Mouse (Mus musculus): ENCODE data around the gene CK137956. TPM values are rescaled to one million over a fixed set of nuclear protein-coding genes. Genes with fewer than 3 reads are reported as not detected.

The CK137956 gene
- total and polyA plus RNA-seq, 2 experiments from 2014 or later, result not detected

DNA sequence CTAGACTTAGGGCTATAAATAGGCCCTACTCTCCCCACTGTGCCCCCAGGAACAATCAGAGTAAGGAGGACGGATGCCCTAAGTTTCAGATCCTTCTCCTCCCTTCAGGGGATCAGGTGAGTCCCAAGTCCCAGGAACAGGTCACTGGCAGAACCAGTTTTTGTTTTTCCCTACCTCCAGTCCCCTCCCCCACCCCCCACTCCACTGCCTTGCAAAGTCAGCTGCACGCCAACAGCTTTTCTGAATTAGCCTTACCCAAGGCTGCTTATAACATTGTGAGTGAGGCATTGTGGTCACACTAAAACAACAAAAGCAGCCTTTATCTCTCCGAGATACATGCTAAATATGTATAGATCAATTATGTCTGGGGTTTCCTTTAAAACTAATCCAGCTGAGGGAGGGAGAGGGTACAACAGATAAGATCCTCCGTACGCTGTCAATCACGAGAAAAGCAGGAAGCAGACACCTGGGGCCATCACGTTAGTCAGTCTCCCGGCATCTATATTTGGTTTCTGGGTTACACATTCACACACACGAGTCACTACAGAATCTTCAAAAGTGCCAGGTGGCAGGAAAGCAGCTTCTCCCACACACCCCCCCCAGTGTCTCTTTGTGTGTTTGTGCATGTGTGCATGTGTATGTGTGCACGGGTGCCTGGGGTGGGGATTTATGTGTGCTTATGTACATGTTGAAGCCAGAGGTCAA is 17.6 kb downstream of the CK137956 start:
- DNase-seq (ENCODE audit: low spot score), result no peak
- H3K27ac ChIP-seq (ENCODE audit: low read depth), result no peak overlapping the region
- H3K4me3 ChIP-seq (ENCODE audit: low read depth, low read length), result no peak overlapping the region
- H3K9me3 ChIP-seq (replicated peaks; ENCODE audit: control insufficient read depth, low read length), result no peaks in the 10 kb centered on the region
- H3K27me3 ChIP-seq (ENCODE audit: control insufficient read depth, insufficient read depth, low read length), result no peaks in the 10 kb centered on the region
- no peaks in the 10 kb centered on the region for H3K4me1 ChIP-seq (ENCODE audit: control insufficient read depth, insufficient read depth)
- no peaks in the 10 kb centered on the region for H3K36me3 ChIP-seq (replicated peaks; ENCODE audit: control insufficient read depth, insufficient read depth, low read length)
- WGBS, result 40% methylated on average over 10 of the region's 10 CpGs
- no peak overlapping the region for H3K9ac ChIP-seq (replicated peaks; ENCODE audit: low read depth, low read length)
- TF ChIP-seq CTCF (IDR thresholded peaks at IDR 0.05; ENCODE audit: low read depth) (no peak), EP300 (IDR thresholded peaks at IDR 0.05; ENCODE audit: low read depth) (no peak)
- no peak overlapping the region for H3K4me2 ChIP-seq (ENCODE audit: low read depth, low read length)
- ATAC-seq (ENCODE audit: insufficient read depth, low read depth), result no peak

- H3K27ac ChIP-seq (ENCODE audit: low read depth), result no peak overlapping the region
- DNase-seq (ENCODE audit: low spot score) (no peak), ATAC-seq (ENCODE audit: insufficient read depth, low read depth) (no peak)
- no peak overlapping the region for H3K4me3 ChIP-seq (ENCODE audit: low read depth, low read length)
- no peaks in the 10 kb centered on the region for H3K4me1 ChIP-seq (ENCODE audit: control insufficient read depth, insufficient read depth)
- no peak for TF ChIP-seq CTCF (IDR thresholded peaks at IDR 0.05; ENCODE audit: low read depth)
- TF ChIP-seq EP300 (IDR thresholded peaks at IDR 0.05; ENCODE audit: low read depth), result no peak
- WGBS, result 43% methylated on average over 2 of the region's 2 CpGs
- no peaks in the 10 kb centered on the region for H3K36me3 ChIP-seq (replicated peaks; ENCODE audit: control insufficient read depth, insufficient read depth, low read length)
- H3K4me2 ChIP-seq (ENCODE audit: low read depth, low read length), result no peak overlapping the region
- no peak overlapping the region for H3K9ac ChIP-seq (replicated peaks; ENCODE audit: low read depth, low read length)
- no peaks in the 10 kb centered on the region for H3K9me3 ChIP-seq (replicated peaks; ENCODE audit: control insufficient read depth, low read length)
- no peaks in the 10 kb centered on the region for H3K27me3 ChIP-seq (ENCODE audit: control insufficient read depth, insufficient read depth, low read length)
Observed at GRCm38 (mm10) chr4:127947696-127948095, 23.1 kb downstream of the CK137956 start.

DNA sequence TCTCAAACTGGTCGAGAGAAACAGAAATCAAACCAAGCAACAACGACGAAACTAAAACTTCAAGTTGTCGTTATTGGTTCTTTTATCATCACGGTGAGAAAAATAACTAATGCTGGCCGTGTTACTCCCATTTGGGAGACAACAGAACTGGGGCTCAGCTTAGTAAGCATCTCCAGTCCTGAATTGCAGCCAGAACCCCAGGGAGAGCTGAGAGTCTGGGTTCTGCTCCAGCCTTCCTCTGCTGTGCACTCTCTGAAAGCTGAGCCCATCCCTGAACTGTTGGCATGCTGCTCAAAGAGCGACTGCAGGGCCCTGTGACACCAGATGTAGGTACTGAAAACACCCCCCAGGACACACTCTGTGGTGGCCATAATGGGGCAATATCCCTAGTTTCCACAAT is 33.3 kb downstream of the CK137956 start:
- H3K4me1 ChIP-seq (ENCODE audit: control insufficient read depth, insufficient read depth), result no peaks in the 10 kb centered on the region
- no peak overlapping the region for H3K4me2 ChIP-seq (ENCODE audit: low read depth, low read length)
- 79% methylated on average over 7 of the region's 7 CpGs for WGBS
- no peak overlapping the region for H3K4me3 ChIP-seq (ENCODE audit: low read depth, low read length)
- H3K27me3 ChIP-seq (ENCODE audit: control insufficient read depth, insufficient read depth, low read length), result no peaks in the 10 kb centered on the region
- no peaks in the 10 kb centered on the region for H3K36me3 ChIP-seq (replicated peaks; ENCODE audit: control insufficient read depth, insufficient read depth, low read length)
- DNase-seq (ENCODE audit: low spot score) (no peak), ATAC-seq (ENCODE audit: insufficient read depth, low read depth) (no peak)
- no peak overlapping the region for H3K9ac ChIP-seq (replicated peaks; ENCODE audit: low read depth, low read length)
- no peak overlapping the region for H3K27ac ChIP-seq (ENCODE audit: low read depth)
- H3K9me3 ChIP-seq (replicated peaks; ENCODE audit: control insufficient read depth, low read length), result no peaks in the 10 kb centered on the region
- TF ChIP-seq CTCF (IDR thresholded peaks at IDR 0.05; ENCODE audit: low read depth) (no peak), EP300 (IDR thresholded peaks at IDR 0.05; ENCODE audit: low read depth) (no peak)

- H3K27me3 ChIP-seq (ENCODE audit: control insufficient read depth, insufficient read depth, low read length), result no peaks in the 10 kb centered on the region
- H3K4me2 ChIP-seq (ENCODE audit: low read depth, low read length), result no peak overlapping the region
- no peak overlapping the region for H3K27ac ChIP-seq (ENCODE audit: low read depth)
- no peak for DNase-seq (ENCODE audit: low spot score)
- no peak for ATAC-seq (ENCODE audit: insufficient read depth, low read depth)
- H3K9ac ChIP-seq (replicated peaks; ENCODE audit: low read depth, low read length), result no peak overlapping the region
- WGBS, result 47% methylated on average over 3 of the region's 3 CpGs
- no peak overlapping the region for H3K4me3 ChIP-seq (ENCODE audit: low read depth, low read length)
- H3K4me1 ChIP-seq (ENCODE audit: control insufficient read depth, insufficient read depth), result no peaks in the 10 kb centered on the region
- TF ChIP-seq EP300 (IDR thresholded peaks at IDR 0.05; ENCODE audit: low read depth) (no peak), CTCF (IDR thresholded peaks at IDR 0.05; ENCODE audit: low read depth) (peak; percentile 43)
- no peaks in the 10 kb centered on the region for H3K36me3 ChIP-seq (replicated peaks; ENCODE audit: control insufficient read depth, insufficient read depth, low read length)
- no peaks in the 10 kb centered on the region for H3K9me3 ChIP-seq (replicated peaks; ENCODE audit: control insufficient read depth, low read length)
Observed at GRCm38 (mm10) chr4:127935369-127935768, 35.4 kb downstream of the CK137956 start.

DNA sequence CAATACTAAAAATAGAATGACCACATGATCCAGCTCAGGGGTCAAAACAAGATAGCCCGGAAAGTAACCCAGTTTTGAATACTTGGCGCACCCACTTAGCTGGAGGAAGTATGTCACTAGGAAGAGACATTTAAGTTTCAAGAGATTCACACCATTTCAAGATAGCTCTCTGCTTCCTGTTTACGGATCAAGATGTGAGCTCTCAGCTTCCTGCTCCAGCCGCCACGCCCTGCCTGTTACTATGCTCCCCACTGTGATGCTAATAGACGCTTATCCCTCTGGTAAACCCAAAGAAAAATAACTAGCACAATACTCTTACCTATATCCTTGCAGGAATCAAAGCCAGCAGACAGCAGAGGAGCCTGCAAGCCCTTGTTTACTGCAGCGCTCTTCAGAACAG is 57.2 kb downstream of the CK137956 start:
- no peak for ATAC-seq (ENCODE audit: insufficient read depth, low read depth)
- H3K36me3 ChIP-seq (replicated peaks; ENCODE audit: control insufficient read depth, insufficient read depth, low read length), result no peaks in the 10 kb centered on the region
- H3K27me3 ChIP-seq (ENCODE audit: control insufficient read depth, insufficient read depth, low read length), result no peaks in the 10 kb centered on the region
- TF ChIP-seq EP300 (IDR thresholded peaks at IDR 0.05; ENCODE audit: low read depth), result no peak
- no peak for TF ChIP-seq CTCF (IDR thresholded peaks at IDR 0.05; ENCODE audit: low read depth)
- WGBS, result 71% methylated on average over 7 of the region's 7 CpGs
- no peak overlapping the region for H3K4me2 ChIP-seq (ENCODE audit: low read depth, low read length)
- 0 out of 2 replicates have a peak, but pooled peaks cover 4% of the 10 kb centered on the region for H3K9me3 ChIP-seq (replicated peaks; ENCODE audit: control insufficient read depth, low read length)
- H3K4me3 ChIP-seq (ENCODE audit: low read depth, low read length), result no peak overlapping the region
- H3K4me1 ChIP-seq (ENCODE audit: control insufficient read depth, insufficient read depth), result no peaks in the 10 kb centered on the region
- no peak overlapping the region for H3K27ac ChIP-seq (ENCODE audit: low read depth)
- no peak for DNase-seq (ENCODE audit: low spot score)
- no peak overlapping the region for H3K9ac ChIP-seq (replicated peaks; ENCODE audit: low read depth, low read length)

DNA sequence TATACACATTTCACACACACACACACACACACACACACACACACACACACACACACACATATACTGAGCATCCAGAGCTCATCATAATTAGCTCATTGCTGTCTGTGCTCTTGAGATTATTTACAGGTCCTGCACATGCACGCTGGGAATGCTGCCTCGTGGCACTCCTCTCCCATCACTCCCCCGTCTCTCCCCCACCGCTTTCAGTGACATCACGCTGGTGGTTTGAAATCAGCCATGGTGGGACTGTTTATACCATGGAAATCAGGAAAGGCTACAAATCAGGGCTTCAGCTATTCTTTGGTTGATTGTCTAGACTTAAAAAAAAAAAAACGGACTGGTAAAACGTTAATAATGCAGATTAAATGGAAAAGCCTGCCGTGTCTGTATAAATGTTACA is 63.6 kb downstream of the CK137956 start:
- Histone ChIP-seq H3K36me3 (replicated peaks; ENCODE audit: control insufficient read depth, insufficient read depth, low read length) (no peaks in the 10 kb centered on the region), H3K27me3 (ENCODE audit: control insufficient read depth, insufficient read depth, low read length) (no peaks in the 10 kb centered on the region), H3K4me3 (ENCODE audit: low read depth, low read length) (no peak overlapping the region), H3K4me2 (ENCODE audit: low read depth, low read length) (no peak overlapping the region), H3K9ac (replicated peaks; ENCODE audit: low read depth, low read length) (no peak overlapping the region), H3K4me1 (ENCODE audit: control insufficient read depth, insufficient read depth) (no peaks in the 10 kb centered on the region), H3K27ac (ENCODE audit: low read depth) (no peak overlapping the region), H3K9me3 (replicated peaks; ENCODE audit: control insufficient read depth, low read length) (0 out of 2 replicates have a peak, but pooled peaks cover 3% of the 10 kb centered on the region)
- DNase-seq (ENCODE audit: low spot score) (no peak), ATAC-seq (ENCODE audit: insufficient read depth, low read depth) (no peak)
- TF ChIP-seq EP300 (IDR thresholded peaks at IDR 0.05; ENCODE audit: low read depth) (no peak), CTCF (IDR thresholded peaks at IDR 0.05; ENCODE audit: low read depth) (no peak)
- 67% methylated on average over 8 of the region's 8 CpGs for WGBS

Data from heart, postnatal 0 days (tissue).